Mouse (Mus musculus) midbrain, embryonic 11.5 days (tissue): ENCODE results near the gene Slc5a1. TPM values are rescaled to one million over a fixed set of nuclear protein-coding genes. Genes with fewer than 3 reads are reported as not detected.

Experiments used
- ATAC-seq: fragments of 200-750 bp; cut with Nextera tagmentation; 2 replicates; pipeline ENCODE4 v1.8.0; 2017; ENCODE audit warnings: moderate TSS enrichment, moderate library complexity; ENCODE audit not compliant: low FRiP score
- DNase-seq: peaks from one replicate; pipeline ENCODE4 v3.0.0; 2015; ENCODE audit warnings: low spot score; ENCODE audit errors: missing footprints
- H3K27ac ChIP-seq: fragments of 300-500 bp; sonication (generic); 2 replicates; pipeline ENCODE4 v1.5.1; 2014; ENCODE audit warnings: low read depth, low read length
- H3K27me3 ChIP-seq: fragments of 300-500 bp; sonication (generic); 2 replicates; pipeline ENCODE4 v1.6.1; 2014; ENCODE audit warnings: mild to moderate bottlenecking, low read length, moderate library complexity, mixed read lengths; ENCODE audit not compliant: control insufficient read depth, insufficient read depth
- H3K36me3 ChIP-seq: fragments of 300-500 bp; sonication (generic); 2 replicates; pipeline ENCODE4 v1.6.1; 2014; ENCODE audit warnings: mild to moderate bottlenecking, low read length, moderate library complexity, mixed read lengths; ENCODE audit not compliant: control insufficient read depth, insufficient read depth
- H3K4me1 ChIP-seq: fragments of 300-500 bp; sonication (generic); 2 replicates; pipeline ENCODE4 v1.6.1; 2014; ENCODE audit warnings: low read length; ENCODE audit not compliant: control insufficient read depth, insufficient read depth
- H3K4me2 ChIP-seq: fragments of 300-500 bp; sonication (generic); 2 replicates; pipeline ENCODE4 v1.6.1; 2014; ENCODE audit warnings: mild to moderate bottlenecking, moderate library complexity
- H3K4me3 ChIP-seq: fragments of 300-500 bp; sonication (generic); 2 replicates; pipeline ENCODE4 v1.5.1; 2014; ENCODE audit warnings: low read depth, low read length
- H3K9ac ChIP-seq: fragments of 300-500 bp; sonication (generic); 2 replicates; pipeline ENCODE4 v1.6.1; 2014; ENCODE audit warnings: low read length
- H3K9me3 ChIP-seq: fragments of 300-500 bp; sonication (generic); 2 replicates; pipeline ENCODE4 v1.6.1; 2016; ENCODE audit warnings: low read length; ENCODE audit not compliant: control insufficient read depth
- WGBS: fragments of 180-500 bp; shearing (Covaris S2); extraction: QIAGEN DNeasy Blood & Tissue Kit; methylation state at CpG from one replicate; pipeline ENCODE4 v1.1.7; 2014; 5-methylcytosine and 5-hydroxymethylcytosine counted together
- polyA plus RNA-seq: library from polyadenylated mRNA; unstranded; fragments of >200 nt; fragmentation: Nextera tagmentation; extraction: Ambion mirVana; gene quantifications from 2 replicates; pipeline ENCODE4 v1.2.1, GENCODE M21; 2014

Slc5a1 gene
- polyA plus RNA-seq, 1 experiment from 2014 or later, result not detected

DNA sequence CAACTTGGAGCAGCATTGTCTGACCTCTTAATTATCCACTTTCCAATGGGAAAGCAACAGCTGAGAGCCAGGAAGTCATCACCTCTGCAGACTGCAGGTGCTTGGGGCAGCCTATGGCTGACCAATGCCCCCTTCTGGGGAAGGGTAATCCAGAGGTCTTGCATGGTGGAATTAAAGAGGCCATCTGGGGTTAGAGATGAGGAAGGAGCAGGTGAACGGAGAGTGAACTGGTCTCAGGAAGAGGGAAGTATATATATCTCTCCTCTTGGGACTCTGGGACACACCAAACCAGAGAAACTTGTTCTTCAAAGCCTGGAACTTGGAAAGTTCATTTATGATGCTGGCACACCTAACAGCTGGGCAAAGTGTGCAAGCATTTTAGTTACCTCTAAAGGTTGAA is 857 bp downstream of the Slc5a1 start:
- 68% methylated on average over 1 of the region's 1 CpGs for WGBS
- DNase-seq (no peak), ATAC-seq (no peak)
- Histone ChIP-seq H3K4me1 (peaks cover 4% of the 10 kb centered on the region; the same call in 1 of the 2 replicates), H3K9me3 (no peaks in the 10 kb centered on the region), H3K36me3 (no peaks in the 10 kb centered on the region), H3K4me3 (no peak overlapping the region), H3K4me2 (no peak overlapping the region), H3K27ac (no peak overlapping the region), H3K27me3 (peaks cover 15% of the 10 kb centered on the region; the same call in 1 of the 2 replicates), H3K9ac (no peak overlapping the region)

- no peak for DNase-seq
- WGBS, result 90% methylated on average over 6 of the region's 6 CpGs
- H3K9ac ChIP-seq, result no peak overlapping the region
- peaks cover 4% of the 10 kb centered on the region; the same call in 1 of the 2 replicates for H3K4me1 ChIP-seq
- no peak overlapping the region for H3K27ac ChIP-seq
- no peaks in the 10 kb centered on the region for H3K36me3 ChIP-seq
- ATAC-seq, result no peak
- H3K27me3 ChIP-seq, result peaks cover 15% of the 10 kb centered on the region; the same call in 1 of the 2 replicates
- no peak overlapping the region for H3K4me3 ChIP-seq
- no peak overlapping the region for H3K4me2 ChIP-seq
- no peaks in the 10 kb centered on the region for H3K9me3 ChIP-seq
Observed at GRCm38 (mm10) chr5:33105660-33106059, 1.6 kb downstream of the Slc5a1 start.

DNA sequence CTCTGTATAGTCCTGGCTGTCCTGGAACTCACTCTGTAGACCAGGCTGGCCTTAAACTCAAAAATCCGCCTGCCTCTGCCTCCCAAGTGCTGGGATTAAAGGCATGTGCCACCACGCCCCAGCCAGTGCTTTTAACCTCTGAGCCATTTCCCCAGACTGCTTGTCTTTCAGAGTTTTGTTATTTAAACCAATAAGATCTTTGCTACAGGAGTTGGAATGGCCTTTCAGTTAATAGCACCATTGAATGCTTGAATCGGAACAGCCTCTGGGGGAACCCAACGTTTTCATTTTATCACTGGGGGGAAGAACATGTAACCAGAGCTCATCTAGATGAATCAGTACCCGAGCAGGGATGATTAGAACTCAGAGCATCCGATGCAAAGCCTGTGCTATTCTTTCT is 3.0 kb downstream of the Slc5a1 start:
- no peak overlapping the region for H3K4me2 ChIP-seq
- H3K9ac ChIP-seq, result no peak overlapping the region
- H3K4me1 ChIP-seq, result peaks cover 4% of the 10 kb centered on the region; the same call in 1 of the 2 replicates
- no peak overlapping the region for H3K4me3 ChIP-seq
- no peaks in the 10 kb centered on the region for H3K9me3 ChIP-seq
- ATAC-seq (no peak), DNase-seq (no peak)
- H3K36me3 ChIP-seq, result no peaks in the 10 kb centered on the region
- H3K27me3 ChIP-seq, result peaks cover 15% of the 10 kb centered on the region; the same call in 1 of the 2 replicates
- 81% methylated on average over 6 of the region's 6 CpGs for WGBS
- no peak overlapping the region for H3K27ac ChIP-seq

DNA sequence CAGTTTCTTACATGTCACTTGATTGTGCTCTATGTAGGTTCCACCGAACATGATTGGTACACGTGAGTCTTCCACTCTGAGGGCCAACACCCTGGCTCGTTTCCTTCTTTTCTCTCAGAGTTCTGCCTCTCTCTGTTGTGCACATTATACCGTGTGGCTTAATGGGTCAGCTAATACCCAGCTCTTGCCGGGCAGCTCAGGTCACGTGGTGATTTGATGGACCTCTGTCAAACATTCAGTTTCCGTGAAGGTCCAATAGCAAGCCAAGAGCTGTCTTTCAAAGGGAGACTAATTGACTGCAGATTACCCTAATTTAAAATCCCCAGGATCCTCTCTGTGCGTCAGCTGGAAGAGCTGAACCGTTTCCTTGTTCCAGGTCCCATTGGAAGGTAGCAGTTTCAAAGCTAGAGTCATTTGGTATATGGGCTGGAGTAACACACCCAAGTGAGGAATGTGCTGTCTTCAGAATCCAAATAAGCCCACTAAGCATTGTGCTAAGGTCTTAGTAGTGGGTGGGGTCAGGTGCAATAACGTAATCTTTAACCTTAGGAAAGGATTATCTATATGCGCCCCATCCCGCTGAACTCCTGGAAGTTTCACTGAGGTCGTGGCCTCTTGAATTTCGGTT is 3.9 kb downstream of the Slc5a1 start:
- Histone ChIP-seq H3K36me3 (no peaks in the 10 kb centered on the region), H3K4me1 (no peaks in the 10 kb centered on the region), H3K4me3 (no peak overlapping the region), H3K4me2 (no peak overlapping the region), H3K9me3 (no peaks in the 10 kb centered on the region), H3K9ac (no peak overlapping the region), H3K27me3 (peaks cover 15% of the 10 kb centered on the region; the same call in 1 of the 2 replicates), H3K27ac (no peak overlapping the region)
- DNase-seq (no peak), ATAC-seq (no peak)
- 80% methylated on average over 14 of the region's 14 CpGs for WGBS

DNA sequence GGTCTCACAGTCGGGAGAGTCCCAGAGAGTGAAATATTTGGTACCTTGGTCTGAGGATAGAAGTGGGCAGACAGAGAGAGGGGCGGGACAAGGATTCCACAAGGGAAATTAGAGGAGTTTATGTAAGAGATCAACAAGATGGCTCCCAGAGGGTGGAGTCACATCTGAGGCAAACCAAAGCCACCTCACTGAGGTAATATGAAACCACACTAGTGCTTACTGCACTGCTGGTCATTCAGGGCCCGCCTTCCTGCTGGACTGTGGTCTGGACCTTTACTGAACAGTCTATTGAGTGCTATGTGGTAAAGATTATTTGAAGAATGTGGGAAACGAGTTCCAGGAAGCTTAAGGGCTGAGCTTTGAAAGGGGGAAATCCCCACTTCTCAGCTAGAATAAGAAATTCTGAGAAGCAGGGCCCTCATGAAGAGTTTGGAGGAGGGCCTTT is 17.9 kb downstream of the Slc5a1 start:
- H3K9me3 ChIP-seq, result no peaks in the 10 kb centered on the region
- H3K27ac ChIP-seq, result no peak overlapping the region
- no peaks in the 10 kb centered on the region for H3K36me3 ChIP-seq
- ATAC-seq (no peak), DNase-seq (no peak)
- no peak overlapping the region for H3K9ac ChIP-seq
- H3K4me2 ChIP-seq, result no peak overlapping the region
- H3K27me3 ChIP-seq, result no peaks in the 10 kb centered on the region
- H3K4me1 ChIP-seq, result no peaks in the 10 kb centered on the region
- WGBS, result 66% methylated on average over 4 of the region's 4 CpGs
- no peak overlapping the region for H3K4me3 ChIP-seq

GRCm38 (mm10) chr5:33123658-33124057 is 19.6 kb downstream of the Slc5a1 start:
- Histone ChIP-seq H3K27ac (no peak overlapping the region), H3K4me2 (no peak overlapping the region), H3K4me3 (no peak overlapping the region), H3K4me1 (no peaks in the 10 kb centered on the region), H3K36me3 (no peaks in the 10 kb centered on the region), H3K9me3 (no peaks in the 10 kb centered on the region), H3K27me3 (no peaks in the 10 kb centered on the region), H3K9ac (no peak overlapping the region)
- WGBS, result 79% methylated on average over 3 of the region's 3 CpGs
- DNase-seq (no peak), ATAC-seq (no peak)

GRCm38 (mm10) chr5:33125318-33125717 is 21.3 kb downstream of the Slc5a1 start:
- ATAC-seq (no peak), DNase-seq (no peak)
- 91% methylated on average over 4 of the region's 4 CpGs for WGBS
- no peak overlapping the region for H3K9ac ChIP-seq
- no peaks in the 10 kb centered on the region for H3K9me3 ChIP-seq
- H3K4me1 ChIP-seq, result no peaks in the 10 kb centered on the region
- no peak overlapping the region for H3K4me3 ChIP-seq
- H3K36me3 ChIP-seq, result no peaks in the 10 kb centered on the region
- no peak overlapping the region for H3K27ac ChIP-seq
- H3K27me3 ChIP-seq, result no peaks in the 10 kb centered on the region
- no peak overlapping the region for H3K4me2 ChIP-seq

DNA sequence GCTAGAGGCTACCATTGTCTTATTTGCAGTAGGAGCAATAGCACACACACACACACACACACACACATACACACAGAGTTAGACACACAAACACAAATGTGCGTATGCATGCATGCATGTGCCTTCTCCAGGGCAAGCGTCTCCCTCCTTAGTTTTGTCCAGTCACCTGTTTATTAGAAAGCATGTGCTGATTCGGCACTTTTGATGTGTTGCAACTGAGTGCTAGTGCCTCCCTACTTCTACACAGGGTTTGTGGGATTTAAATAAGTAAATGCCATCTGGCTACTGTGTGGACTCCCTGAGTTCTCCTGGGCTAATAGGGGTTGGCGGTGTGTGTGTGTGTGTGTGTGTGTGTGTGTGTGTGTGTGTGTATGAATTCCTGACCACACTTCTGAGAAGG is 30.1 kb downstream of the Slc5a1 start:
- H3K9me3 ChIP-seq, result no peaks in the 10 kb centered on the region
- 92% methylated on average over 4 of the region's 4 CpGs for WGBS
- no peak overlapping the region for H3K4me3 ChIP-seq
- no peak for ATAC-seq
- H3K36me3 ChIP-seq, result no peaks in the 10 kb centered on the region
- no peaks in the 10 kb centered on the region for H3K27me3 ChIP-seq
- no peak overlapping the region for H3K4me2 ChIP-seq
- DNase-seq, result no peak
- H3K9ac ChIP-seq, result no peak overlapping the region
- H3K27ac ChIP-seq, result no peak overlapping the region
- no peaks in the 10 kb centered on the region for H3K4me1 ChIP-seq

GRCm38 (mm10) chr5:33135611-33136010 is 31.6 kb downstream of the Slc5a1 start:
- H3K27ac ChIP-seq, result no peak overlapping the region
- H3K4me1 ChIP-seq, result no peaks in the 10 kb centered on the region
- H3K36me3 ChIP-seq, result no peaks in the 10 kb centered on the region
- H3K4me2 ChIP-seq, result no peak overlapping the region
- no peaks in the 10 kb centered on the region for H3K9me3 ChIP-seq
- WGBS, result 87% methylated on average over 5 of the region's 5 CpGs
- DNase-seq (no peak), ATAC-seq (no peak)
- H3K4me3 ChIP-seq, result no peak overlapping the region
- H3K27me3 ChIP-seq, result no peaks in the 10 kb centered on the region
- no peak overlapping the region for H3K9ac ChIP-seq
